Mouse (Mus musculus) skeletal muscle tissue, adult 2 months (tissue): ENCODE measurements at regions not wholly inside any gene's neighbourhood (a gene's known extent, or its start where the extent isn't known, plus 50 kb on each side); places are given as distances from the start of the nearest gene placed in this dataset.

Experiments
- DNase-seq: peaks from one replicate; pipeline ENCODE4 v3.0.0-alpha.2; 2012; ENCODE audit warnings: low read depth, low spot score

GRCm38 (mm10) chr1:72963449-72963848 is 52.3 kb downstream of the Tnp1 start:
- peak; percentile 75 for DNase-seq

- DNase-seq = no peak
These were observed 55.5 kb downstream of the Tnp1 start for GRCm38 (mm10) chr1:72960241-72960653.

GRCm38 (mm10) chr1:72955387-72955786 is 60.3 kb downstream of the Tnp1 start:
- DNase-seq = no peak

GRCm38 (mm10) chr1:72952896-72953295 is 62.8 kb downstream of the Tnp1 start:
- peak; percentile 51 for DNase-seq

GRCm38 (mm10) chr1:72951802-72952201 is 63.9 kb downstream of the Tnp1 start:
- DNase-seq = peak; percentile 80

- peak; percentile 59 for DNase-seq
These were observed 64.3 kb downstream of the Tnp1 start for GRCm38 (mm10) chr1:72951365-72951764.

- no peak for DNase-seq
These were observed 69.5 kb downstream of the Tnp1 start for GRCm38 (mm10) chr1:72946235-72946634.

- no peak for DNase-seq
These were observed 70.0 kb downstream of the Tnp1 start for GRCm38 (mm10) chr1:72945750-72946102.

GRCm38 (mm10) chr1:72944805-72945749 is 70.4 kb upstream of the Igfbp5 start:
- DNase-seq = no peak

- no peak for DNase-seq
These were observed 69.5 kb upstream of the Igfbp5 start for GRCm38 (mm10) chr1:72944221-72944620.

- DNase-seq = no peak
These were observed 68.4 kb upstream of the Igfbp5 start for GRCm38 (mm10) chr1:72943082-72943481.

GRCm38 (mm10) chr1:72942351-72942750 is 67.7 kb upstream of the Igfbp5 start:
- peak; percentile 62 for DNase-seq

GRCm38 (mm10) chr1:72939948-72940347 is 65.3 kb upstream of the Igfbp5 start:
- no peak for DNase-seq

- DNase-seq = peak; percentile 75
These were observed 62.2 kb upstream of the Igfbp5 start for GRCm38 (mm10) chr1:72936681-72937465.

- DNase-seq = no peak
These were observed 61.5 kb upstream of the Igfbp5 start for GRCm38 (mm10) chr1:72936231-72936630.

- peak; percentile 43 for DNase-seq
These were observed 60.4 kb upstream of the Igfbp5 start for GRCm38 (mm10) chr1:72935084-72935483.

- no peak for DNase-seq
These were observed 55.1 kb upstream of the Igfbp5 start for GRCm38 (mm10) chr1:72929774-72930173.
